Mouse (Mus musculus): ENCODE data around the gene Wdr77.
"Not testable (repeated sequence)": the region's sequence is repeated elsewhere in the genome, so short reads cannot be mapped to it uniquely, and the experiment has no call there.

The Wdr77 gene

DNA sequence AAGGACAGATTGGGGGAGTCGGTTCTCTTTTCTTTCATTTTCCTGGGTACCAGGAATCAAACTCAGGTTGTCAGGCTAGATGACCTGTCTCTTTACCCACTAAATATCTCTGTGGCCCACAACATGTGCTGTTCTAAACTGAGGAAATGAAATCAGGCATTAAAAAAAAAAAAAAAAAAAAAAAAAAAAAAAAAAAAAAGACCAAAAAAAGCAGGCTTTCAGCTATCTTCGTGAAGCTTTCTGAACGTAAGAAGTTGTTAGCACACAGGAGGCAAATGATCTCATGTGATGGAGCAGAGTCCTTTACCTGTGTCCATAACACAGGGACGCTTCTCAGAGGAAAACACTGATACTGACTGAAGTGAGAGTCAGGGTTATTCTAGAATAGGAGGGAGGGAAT, 23.1 kb upstream of the Wdr77 start:
- DNase-seq (ENCODE audit: extremely low spot score, low read depth, low spot score), result no peak

DNA sequence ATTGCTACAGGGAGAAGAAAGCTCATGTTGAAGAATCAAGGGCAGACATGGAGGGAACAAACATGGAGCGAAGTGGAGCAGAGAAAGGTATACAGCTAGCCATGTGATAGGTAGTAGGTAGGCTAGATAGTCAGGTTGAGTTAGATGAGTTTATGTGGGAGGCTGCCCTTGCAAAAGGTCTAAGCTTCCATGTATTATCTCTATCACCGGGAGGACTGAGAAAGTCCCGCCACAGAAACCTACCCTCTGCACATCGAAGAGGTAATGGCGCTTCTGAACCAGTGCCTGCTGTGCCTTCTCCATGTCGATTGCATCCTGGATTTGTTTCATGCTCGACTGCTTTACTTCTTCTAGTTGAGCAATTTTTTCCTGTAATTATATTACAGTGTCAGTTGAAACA, 7.8 kb upstream of the Wdr77 start:
- no peak for DNase-seq (ENCODE audit: extremely low spot score, low read depth, low spot score)

DNA sequence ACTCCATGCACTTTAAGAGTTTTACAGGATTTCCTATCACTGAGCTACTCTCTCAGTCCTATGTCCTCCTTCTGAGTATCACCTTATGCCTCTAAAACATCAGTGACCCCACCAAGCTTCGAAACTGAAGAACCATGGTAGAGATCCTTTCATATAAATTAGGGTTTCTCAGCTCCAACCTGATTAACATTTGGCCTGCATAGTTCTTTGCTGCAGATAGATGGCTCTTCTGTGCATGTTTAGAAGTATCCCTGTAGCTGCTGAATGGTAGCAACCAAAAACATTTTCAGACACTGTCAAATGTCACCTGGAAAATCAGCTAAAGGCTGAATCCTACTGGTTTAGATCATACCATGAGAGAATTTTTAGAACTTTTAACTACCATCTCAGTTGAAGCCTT, 1.9 kb upstream of the Wdr77 start:
- no peak for DNase-seq (ENCODE audit: extremely low spot score, low read depth, low spot score)

DNA sequence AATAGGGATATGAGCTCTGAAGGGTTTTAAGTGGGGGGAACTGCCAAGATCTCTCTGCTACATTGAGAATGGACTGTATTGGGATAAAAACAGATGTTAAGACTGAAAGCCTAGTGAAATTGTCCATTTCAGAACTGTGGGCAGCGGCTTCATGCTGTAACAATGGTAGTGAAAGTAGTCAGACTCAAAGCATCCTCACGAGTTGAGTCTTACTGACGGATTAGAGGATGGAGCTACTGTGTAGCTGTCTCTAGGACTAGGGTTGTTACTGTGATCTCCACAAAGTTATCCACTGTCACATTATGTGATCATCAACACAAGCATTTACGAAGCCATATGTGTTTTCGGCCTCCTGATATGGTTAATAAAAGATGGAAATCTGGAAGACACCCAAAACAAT, 965 bp upstream of the Wdr77 start:
- no peak for DNase-seq (ENCODE audit: extremely low spot score, low read depth, low spot score)

DNA sequence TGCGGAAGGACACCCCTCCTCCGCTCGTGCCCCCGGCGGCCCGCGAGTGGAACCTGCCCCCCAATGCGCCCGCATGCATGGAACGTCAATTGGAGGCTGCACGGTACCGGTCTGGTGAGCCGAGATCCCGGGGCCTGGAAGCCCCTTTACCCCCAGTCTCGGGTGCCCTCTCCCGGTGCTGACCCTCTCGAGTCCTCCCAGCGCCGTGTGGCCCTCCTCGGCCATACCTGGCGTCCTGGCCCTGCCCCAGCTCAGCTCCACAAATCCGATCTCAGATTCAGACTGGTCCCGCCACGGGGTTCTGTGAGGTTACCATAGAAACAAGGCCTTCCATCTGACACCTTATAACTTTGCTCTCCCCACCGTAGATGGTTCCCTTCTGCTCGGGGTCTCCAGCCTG, 416 bp downstream of the Wdr77 start:
- DNase-seq (ENCODE audit: extremely low spot score, low read depth, low spot score), result no peak

DNA sequence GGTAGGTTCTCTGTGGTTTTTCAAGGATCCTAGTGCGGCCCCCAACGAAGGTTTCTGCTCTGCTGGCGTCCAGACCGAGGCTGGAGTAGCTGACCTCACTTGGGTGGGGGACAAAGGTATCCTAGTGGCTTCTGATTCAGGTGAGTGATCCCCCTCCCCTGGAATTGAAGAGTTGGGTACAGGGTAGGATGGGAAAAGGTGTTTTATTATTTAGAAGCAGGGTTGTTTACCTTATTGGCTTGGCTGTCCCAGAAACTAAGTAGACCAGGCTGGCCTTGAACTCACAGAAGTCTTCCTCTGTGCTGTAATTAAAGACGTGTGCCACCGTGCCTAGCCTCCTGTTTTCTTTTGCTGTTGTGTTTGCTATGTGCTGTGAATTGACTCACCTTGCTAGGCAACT, 830 bp downstream of the Wdr77 start, which contains the start of gene Atp5f1:
Gene Atp5f1, minus strand, starts transcription at position 101 of the 400 bp plus-strand sequence.
- no peak for DNase-seq (ENCODE audit: extremely low spot score, low read depth, low spot score)

DNA sequence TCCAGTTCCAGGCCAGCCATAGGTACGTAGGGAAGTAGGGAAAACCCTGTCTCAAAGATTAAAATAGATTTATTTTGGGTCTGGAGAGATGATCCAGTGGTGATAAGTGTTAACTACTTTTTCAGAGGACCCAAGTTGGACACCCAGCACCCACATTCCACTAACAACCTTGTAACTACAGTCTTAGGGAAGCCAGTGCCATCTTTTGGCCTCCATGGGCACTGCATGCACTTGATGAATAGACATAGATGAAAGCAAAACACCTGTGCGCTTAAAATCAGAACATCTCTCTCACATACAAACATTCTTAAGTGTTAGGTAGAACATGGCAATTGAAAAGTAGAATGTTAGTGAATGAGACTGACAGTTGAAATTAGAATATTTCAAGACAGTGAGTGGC, 1.5 kb downstream of the Wdr77 start:
- DNase-seq (ENCODE audit: extremely low spot score, low read depth, low spot score), result no peak

DNA sequence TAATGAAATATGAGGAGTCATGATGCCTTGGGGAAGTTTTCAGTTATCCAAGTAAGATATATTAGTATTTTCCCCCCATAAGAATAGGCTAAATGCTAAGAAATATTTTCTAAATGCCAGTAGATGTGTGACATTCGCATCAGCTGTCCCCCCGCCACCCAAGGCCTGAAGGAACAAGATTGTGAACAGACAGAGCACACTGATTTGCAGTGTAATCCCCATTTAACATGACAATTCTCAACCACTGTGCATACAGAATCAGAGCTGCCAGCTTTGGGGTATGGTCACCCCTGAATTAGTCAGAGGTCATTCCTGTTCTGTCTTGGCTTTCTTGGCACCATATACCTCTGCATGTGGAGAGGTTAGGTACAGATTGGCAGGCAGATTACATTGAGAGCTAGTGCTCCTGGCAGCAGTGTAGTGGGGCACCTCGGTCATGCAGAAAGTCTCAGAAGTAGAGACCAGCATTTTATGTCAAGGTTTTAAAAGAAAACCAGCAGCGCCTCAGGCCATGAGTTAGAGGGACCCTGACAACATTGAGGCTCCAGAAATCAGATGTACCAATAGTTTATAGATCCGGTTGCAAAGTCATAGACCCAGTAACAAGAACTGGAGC, 12.8 kb downstream of the Wdr77 start:
- DNase-seq (ENCODE audit: extremely low spot score, low read depth, low spot score), result no peak

DNA sequence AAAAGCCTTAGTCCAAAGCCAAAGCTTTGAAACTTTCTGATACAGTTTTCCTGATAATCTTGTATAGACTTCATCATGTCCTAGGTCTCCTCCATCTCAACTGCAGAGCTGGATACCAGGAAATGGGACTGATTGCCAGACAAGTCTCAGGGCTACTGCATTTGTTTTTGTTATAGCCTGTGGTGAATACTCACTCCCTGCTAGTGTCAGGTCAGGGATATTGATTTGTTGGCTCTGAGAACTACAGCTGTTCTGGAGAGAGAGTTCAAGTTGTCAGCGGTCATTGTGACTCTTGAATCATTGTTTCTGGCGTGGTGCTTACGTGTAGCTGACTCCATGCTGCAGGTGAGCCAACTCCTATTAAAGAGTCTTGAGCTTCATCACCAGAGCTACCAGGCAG, 14.2 kb downstream of the Wdr77 start, which contains the start of gene Ovgp1:
Gene Ovgp1, plus strand, starts transcription at position 301 of the 400 bp plus-strand sequence.
- DNase-seq (ENCODE audit: extremely low spot score, low read depth, low spot score), result no peak

DNA sequence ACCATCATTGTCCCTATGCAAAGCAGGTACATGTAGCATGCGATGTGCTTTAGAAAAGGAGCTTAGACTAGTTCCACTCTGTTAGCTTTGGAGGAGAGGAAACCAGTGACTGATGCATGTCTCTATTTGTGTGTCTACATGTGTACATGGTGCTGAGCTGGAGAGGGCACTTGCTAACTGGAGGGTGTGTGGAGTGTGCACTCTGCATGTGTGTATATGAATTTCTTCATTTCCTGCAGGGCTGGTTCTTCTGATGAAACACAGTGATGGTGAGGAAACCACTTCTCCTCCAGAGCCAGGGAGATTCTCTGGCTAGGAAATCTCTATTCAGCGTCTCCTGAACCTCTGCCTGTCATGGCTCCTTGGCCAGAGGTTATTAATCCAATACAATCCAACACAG, 15.0 kb downstream of the Wdr77 start:
- no peak for DNase-seq (ENCODE audit: extremely low spot score, low read depth, low spot score)

DNA sequence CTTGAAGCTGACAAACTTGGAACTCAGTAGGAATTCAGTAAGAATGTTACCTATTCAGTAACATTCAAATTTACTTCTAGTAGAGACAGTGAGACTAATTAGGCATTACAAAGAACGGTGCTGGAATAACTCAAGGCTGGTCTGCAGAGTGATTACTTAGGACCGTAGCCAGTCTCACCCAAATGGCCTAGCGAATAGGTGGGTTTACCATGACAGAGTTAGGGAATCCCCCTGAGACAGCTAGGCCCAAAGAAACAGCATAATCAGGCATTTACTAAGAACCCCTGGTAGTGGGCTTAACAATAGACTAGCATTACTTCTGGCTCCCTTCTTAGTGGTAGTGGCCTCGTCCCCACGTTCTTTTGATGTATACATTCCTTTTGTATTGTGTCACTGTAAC, 30.4 kb downstream of the Wdr77 start:
- not testable (repeated sequence) for DNase-seq (ENCODE audit: extremely low spot score, low read depth, low spot score)

DNA sequence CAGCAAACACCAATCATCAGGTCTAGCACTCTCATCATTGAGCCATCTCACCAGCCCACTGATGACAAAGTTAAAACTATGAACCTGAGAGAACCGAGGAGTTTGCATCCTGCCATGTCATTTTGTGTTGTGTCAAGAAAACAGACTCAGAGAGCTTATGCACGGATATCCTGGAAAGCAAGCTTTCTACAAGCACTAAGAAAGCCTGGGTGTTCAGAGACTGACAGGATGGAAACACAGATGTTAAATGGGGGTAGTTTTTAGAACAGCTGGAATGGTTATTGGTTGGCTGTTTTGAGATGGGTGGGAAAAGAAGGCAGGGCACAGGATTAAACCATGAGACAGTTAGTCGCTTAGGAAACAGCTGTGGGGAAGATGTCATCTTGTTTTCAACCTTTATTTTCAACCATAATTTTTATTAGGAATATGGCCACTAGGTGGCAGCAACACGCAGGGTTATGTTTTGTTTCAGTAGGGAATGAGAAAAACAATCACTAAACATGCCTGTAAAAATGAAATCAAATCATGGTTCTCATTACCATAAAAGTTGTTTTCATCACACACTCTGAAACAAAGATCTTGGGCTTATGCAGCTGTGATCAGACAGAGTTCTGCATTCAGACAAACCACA, 32.6 kb downstream of the Wdr77 start:
- peak; percentile 41 for DNase-seq (ENCODE audit: extremely low spot score, low read depth, low spot score)

DNA sequence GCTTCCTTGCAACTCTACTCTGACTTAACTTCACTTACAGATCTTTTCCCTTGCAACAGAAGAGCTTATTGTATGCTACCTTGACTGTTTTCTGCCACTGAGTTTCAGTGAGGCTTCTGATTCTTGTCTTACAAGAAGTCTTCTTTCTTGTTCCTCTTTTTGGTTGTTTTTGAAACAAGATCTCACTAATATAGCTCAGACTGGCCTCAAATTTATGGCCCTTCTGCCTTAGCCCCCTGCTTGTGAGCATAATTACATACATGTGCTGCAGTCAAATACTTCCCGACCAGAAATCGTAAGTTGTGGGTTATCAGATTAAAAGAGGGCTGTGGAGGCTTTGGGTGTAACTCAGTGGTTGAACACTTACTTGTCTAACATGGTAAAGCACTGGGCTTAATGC, 35.6 kb downstream of the Wdr77 start:
- DNase-seq (ENCODE audit: extremely low spot score, low read depth, low spot score), result no peak

DNA sequence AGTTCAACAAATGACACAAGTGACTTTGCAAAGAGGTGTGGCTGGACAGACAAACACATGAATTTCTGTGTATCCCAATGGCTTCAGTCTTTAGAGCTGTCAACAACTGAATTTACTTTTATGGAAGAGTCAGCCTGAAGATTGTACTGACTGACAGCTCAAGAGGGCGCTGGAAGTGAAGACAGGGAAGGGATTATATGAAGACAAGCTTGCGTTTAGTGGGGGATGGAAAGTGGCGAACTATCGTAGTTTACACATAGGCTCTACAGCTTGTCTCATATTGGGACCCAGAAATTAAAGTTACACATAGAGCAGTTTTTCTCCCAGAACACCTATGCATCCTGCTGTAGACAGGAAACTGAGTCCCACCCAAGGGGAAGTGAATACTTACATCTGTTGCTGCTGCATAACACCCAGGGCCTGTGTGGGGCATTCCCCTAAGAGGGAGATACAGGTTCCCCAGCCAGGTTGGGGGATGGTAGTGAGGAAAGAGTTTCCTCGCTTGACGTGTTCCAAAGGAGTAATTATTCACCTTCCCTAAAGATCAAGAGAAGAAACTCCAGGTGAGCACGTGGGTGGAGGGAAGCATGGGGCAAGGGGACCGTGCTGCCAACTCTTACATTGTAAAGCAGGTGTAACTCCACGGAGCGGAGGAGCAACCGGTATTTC, 41.7 kb downstream of the Wdr77 start:
- no peak for DNase-seq (ENCODE audit: extremely low spot score, low read depth, low spot score)

DNA sequence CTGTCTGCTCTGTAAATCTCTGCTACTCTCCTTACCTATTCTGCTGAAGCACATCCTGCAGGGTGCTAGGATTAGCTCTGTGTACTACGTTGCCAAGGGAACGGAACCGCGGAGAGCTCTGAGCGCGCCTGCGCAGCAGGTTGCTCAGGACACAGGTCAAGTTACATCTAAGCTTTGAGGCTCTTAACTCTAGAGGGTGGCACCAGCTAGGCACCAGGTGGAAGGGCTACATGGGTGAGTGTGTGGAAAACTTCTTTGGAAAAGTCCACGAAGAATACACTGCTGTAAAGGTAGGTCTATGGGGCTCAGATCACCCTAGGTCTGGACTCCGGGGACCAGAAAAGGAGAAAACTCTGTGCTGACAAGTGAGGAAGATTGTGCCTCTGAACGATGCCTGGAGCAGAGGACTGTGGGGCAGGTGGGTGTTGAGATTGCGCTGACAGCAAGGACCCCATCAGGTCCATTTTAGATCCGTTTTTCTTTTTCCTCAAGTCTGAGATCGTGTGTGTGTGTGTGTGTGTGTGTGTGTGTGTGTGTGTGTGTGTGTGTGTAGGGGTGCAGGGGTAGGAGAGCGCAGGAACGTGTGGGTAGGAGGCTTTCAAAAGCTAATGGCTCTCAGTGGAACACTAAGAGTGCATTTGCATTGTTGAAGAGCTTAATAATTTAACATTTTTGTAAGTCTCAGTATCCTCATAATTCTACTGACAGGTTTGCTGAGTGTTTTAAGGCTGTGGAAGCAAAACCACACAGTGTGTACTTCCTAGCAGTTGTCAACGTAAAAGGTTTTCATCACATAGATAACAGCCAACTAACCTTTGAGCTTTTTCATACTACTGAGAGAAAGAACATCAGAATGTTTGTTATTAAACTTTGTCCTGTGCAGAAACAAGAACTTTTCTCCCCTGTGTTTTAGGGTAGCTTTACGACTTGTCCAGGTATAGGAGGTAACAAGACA, 42.5 kb downstream of the Wdr77 start:
- DNase-seq (ENCODE audit: extremely low spot score, low read depth, low spot score), result peak; percentile 67

DNA sequence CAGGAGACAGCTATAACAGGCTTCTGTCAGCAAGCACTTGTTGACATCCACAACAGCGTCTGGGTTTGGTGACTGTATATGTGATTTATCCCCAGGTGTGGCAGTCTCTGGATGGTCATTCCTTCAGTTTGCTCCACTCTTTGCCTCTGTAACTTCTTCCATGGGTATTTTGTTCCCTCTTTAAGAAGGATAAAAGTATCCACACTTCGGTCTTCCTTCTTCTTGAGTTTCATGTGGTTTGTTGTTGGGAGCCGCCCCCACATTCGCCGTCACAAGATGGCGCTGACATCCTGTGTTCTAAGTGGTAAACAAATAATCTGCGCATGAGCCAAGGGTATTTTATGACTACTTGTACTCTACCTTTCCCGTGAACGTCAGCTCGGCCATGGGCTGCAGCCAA, 44.2 kb downstream of the Wdr77 start:
- DNase-seq (ENCODE audit: extremely low spot score, low read depth, low spot score), result not testable (repeated sequence)

DNA sequence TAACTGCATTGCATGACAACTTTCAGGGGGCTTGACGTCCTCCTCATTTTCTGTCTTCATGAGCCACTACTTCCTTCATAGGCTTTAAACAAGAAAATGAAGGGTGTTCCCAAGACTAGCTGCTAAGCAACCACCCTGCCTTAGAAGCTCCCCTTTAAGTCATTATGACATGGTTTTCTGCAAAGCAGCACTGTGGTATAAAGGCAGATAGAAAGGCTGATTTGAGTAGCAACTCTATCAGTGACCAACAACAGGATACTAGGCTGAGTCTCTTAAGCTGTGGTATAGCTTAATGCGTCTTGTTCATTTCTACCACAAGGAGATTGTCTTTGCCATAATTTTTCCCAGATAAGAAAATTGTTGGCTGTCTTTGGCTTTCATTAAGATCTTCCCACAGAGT, 55.4 kb downstream of the Wdr77 start, which contains the start of gene Pifo:
Gene Pifo, minus strand, starts transcription at position 101 of the 400 bp plus-strand sequence.
- DNase-seq (ENCODE audit: extremely low spot score, low read depth, low spot score), result no peak

All from hindlimb bud, embryonic 11.5 days (tissue).